Mouse (Mus musculus) left cerebral cortex, adult 8-10 months (tissue): ENCODE measurements around the gene Col20a1. TPM values are rescaled to one million over a fixed set of nuclear protein-coding genes. Genes with fewer than 3 reads are reported as not detected.

ENCODE experiments used
- DNase-seq, 2 experiments: peaks; one replicate each; pipeline ENCODE4 v3.0.0; 2022; ENCODE audit warnings: low spot score in 2 of 2
- total RNA-seq, 4 experiments: library from RNA; stranded (reverse); gene quantifications; 2 replicates each; pipeline ENCODE4 v1.2.4; 2022

Col20a1 gene
- 1 to 10 TPM; 1.1 to 3.2 (median 1.2) TPM for total RNA-seq

GRCm38 (mm10) chr2:180986449-180986848 lies at the start of gene Col20a1:
TSS of gene Col20a1 (plus strand) at chr2:180986535.
- DNase-seq = no peak

DNA sequence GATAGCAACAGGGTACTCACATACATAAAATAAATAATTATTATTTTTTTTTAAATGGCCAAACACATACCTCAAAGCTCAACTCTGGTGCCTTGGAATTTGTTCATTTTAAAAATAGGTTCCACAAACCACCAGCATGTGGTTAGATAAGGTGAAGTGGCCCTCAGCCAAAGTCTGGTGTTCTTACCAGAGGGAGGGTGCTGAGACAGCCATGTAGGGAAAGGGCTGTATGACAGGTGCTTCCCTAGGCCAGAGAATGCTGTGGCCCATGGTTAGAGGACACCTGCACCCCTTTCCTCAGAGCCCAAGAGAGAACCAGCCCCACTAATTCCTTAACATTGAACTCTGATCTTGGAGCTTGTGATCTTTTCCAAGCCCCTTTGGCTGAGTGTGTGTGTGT lies 46.1 kb upstream of the Col20a1 start:
- DNase-seq = no peak

DNA sequence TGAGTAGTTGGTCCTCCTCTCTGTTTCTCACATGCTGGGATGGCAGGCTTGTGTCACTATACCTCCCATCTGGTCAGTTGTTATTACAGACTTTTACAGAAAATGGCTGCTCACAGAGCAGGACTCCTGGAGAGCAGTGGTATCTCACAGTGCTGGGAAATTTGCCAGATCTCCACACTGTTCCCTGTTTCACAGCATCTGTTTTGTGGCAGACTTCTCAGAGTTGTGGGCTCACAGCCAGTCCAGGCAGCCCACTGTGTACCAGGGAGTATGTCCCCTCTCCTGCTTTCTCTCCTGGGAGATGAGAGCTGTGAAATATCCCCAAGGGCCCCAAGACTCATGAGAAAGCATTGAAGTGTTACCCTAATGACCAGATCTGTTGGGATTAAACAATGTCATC lies 44.5 kb upstream of the Col20a1 start:
- no peak for DNase-seq

GRCm38 (mm10) chr2:180949947-180950346 lies 36.4 kb upstream of the Col20a1 start:
- DNase-seq = no peak

- peak in 1 of 2 experiments; percentile 38 for DNase-seq
These were observed 33.6 kb upstream of the Col20a1 start for GRCm38 (mm10) chr2:180952731-180953171.

- DNase-seq = no peak
These were observed 32.7 kb upstream of the Col20a1 start for GRCm38 (mm10) chr2:180953638-180954037.

GRCm38 (mm10) chr2:180954061-180955047 lies 32.0 kb upstream of the Col20a1 start, which contains the start of gene Nkain4:
TSS of gene Nkain4 (minus strand) at chr2:180954699.
- peak; percentile 28 to 46 for DNase-seq

DNA sequence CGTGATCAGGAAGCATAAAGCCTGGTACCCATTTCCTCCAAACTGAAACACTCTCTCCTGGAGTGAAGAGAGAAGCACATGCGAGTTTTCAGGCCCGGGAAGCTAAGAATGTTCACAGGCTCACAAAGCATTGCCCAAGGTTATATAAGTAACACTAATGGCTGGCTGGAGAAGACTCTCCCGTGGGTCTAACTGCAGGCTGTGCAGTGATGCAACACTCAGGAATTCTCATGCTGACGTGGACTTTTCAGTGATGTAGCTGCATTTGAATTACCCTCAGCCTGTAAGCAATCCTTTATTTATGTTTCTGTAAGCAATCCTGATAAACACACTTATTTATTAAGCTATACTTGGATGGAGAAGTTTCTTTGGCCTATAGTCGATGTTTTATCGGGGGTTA lies 26.7 kb upstream of the Col20a1 start:
- no peak for DNase-seq

- DNase-seq = no peak
These were observed 26.1 kb upstream of the Col20a1 start for GRCm38 (mm10) chr2:180960187-180960586.

- no peak for DNase-seq
These were observed 23.6 kb upstream of the Col20a1 start for GRCm38 (mm10) chr2:180962616-180963308.

- peak; percentile 44 to 77 for DNase-seq
These were observed 22.4 kb upstream of the Col20a1 start for GRCm38 (mm10) chr2:180963956-180964355.

- no peak for DNase-seq
These were observed 20.0 kb upstream of the Col20a1 start for GRCm38 (mm10) chr2:180966092-180966882.

DNA sequence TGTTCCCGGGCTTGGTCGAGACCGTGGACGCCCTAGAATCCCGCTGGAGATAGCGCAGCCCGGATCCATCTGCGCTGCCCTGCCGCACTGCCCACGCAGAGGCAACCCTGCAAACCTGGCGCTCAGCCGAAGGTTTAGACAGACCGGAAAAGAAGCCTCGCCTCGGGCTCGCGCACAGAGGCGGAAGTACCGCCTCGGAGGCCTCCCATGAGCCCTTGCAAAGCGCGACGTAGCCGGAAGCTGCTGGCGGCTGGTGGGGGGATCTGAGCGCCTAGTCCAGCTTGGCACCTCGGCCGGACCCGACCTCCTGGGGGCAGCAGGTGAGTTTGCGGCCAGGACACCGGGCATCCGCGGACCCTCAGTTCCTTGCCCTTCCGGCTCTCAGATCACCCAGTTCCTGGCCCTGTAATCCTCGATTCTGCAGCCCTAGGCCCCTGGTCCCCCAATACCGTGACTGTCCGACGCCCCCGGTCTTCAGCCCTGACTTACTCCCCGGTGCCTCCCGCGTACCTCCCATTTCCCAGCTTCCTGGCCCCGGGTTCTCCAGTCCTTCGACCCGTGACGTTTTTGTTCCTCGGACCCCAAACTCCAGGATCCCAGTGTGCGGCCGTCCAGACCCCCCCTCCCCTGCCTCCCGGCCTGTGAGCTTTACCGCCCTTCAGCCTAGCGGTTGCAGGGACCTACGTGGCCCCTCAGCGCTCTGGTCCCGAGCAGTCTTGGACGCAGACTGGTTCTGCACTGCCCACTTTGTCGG lies 19.1 kb upstream of the Col20a1 start, which contains the start of gene Arfgap1:
Arfgap1 (plus strand) TSS at position 216 of the 754 bp plus-strand sequence.
- DNase-seq = peak; percentile 82 to 91

DNA sequence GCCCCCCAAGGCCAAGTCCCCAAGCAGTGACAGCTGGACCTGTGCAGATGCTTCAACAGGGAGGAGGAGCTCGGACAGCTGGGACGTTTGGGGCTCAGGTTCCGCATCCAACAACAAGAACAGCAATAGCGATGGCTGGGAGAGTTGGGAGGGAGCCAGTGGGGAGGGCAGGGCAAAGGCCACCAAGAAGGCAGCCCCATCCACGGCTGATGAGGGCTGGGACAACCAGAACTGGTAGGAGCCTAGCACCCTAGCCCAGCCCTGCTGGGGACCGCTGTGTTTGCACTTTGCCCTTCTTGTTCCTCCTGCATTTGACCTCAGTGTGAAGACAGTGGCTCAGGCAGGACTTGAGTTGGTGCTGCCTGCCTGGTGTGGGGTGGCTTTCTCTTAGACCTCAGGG lies 5.2 kb upstream of the Col20a1 start:
- DNase-seq = no peak

- DNase-seq = no peak
These were observed 700 bp upstream of the Col20a1 start for GRCm38 (mm10) chr2:180985635-180986034.

GRCm38 (mm10) chr2:180987001-180987400 lies 666 bp downstream of the Col20a1 start:
- no peak for DNase-seq

DNA sequence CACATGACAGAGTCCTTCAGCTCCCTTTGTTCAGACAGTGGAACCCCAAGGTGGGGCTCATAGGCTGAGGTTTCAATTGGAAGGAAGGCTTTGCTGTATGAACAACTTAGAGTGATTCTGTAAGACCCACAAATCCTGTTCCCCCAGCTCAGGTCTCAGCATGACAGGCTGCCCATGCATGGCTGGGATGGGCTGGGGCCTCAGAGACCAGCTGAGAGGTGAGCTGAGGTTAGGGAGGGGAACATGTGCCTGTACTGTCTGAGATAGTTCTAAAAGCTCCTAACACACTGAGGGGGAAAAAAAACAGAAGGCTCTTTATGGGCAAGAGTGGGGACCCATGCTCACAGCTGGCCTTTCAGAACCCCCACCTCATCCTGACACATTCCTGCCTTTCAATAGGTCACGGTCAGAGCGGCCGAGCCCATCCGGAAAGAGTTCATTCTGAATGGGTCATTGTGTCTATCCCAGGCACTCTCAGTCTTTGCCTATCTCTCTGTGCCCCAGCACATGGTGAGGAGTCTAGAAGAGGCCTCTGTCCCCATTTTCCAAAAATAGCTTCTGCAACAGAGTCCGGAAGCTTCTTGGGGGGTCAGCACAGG lies 1.2 kb downstream of the Col20a1 start:
- no peak for DNase-seq

- DNase-seq = no peak
These were observed 2.1 kb downstream of the Col20a1 start for GRCm38 (mm10) chr2:180988347-180988913.

- no peak for DNase-seq
These were observed 2.6 kb downstream of the Col20a1 start for GRCm38 (mm10) chr2:180988948-180989347.

- no peak for DNase-seq
These were observed 4.0 kb downstream of the Col20a1 start for GRCm38 (mm10) chr2:180990347-180990746.
